Mouse (Mus musculus): Measurements from ENCODE around the gene Uvrag. TPM values are rescaled to one million over a fixed set of nuclear protein-coding genes. Genes with fewer than 3 reads are reported as not detected.

Uvrag gene
- total and polyA plus RNA-seq, 3 experiments = 15.0 to 19.5 TPM; not detected in 1

GRCm38 (mm10) chr7:99172898-99173297 is 32.0 kb upstream of the Uvrag start:
- Histone ChIP-seq H3K4me3 (ENCODE audit: control insufficient read depth in 1 of 2, insufficient read depth in 1 of 2, low read depth in 2 of 2, low read length in 2 of 2) (peak overlapping the region; percentile 7 to 14; a peak in 2 of 4 replicates), H3K9ac (ENCODE audit: control insufficient read depth, low read depth, low read length, poor library complexity, severe bottlenecking) (peak overlapping the region; percentile 16; the same call in 1 of the 2 replicates), H3K9me3 (replicated peaks; ENCODE audit: insufficient read depth, low read length) (no peaks in the 10 kb centered on the region), H3K36me3 (ENCODE audit: control insufficient read depth in 1 of 2, insufficient read depth in 2 of 2, low read length in 2 of 2) (peaks cover 0 to 8% of the 10 kb centered on the region in 2 experiments; a peak in 2 of 4 replicates), H3K27me3 (ENCODE audit: control insufficient read depth in 1 of 2, insufficient read depth in 2 of 2, low read length in 2 of 2) (no peaks in the 10 kb centered on the region), H3K79me2 (ENCODE audit: control insufficient read depth, insufficient read depth, low read length, poor library complexity) (no peaks in the 10 kb centered on the region), H3K27ac (ENCODE audit: control insufficient read depth, low read depth, low read length) (peak overlapping the region; percentile 35), H3K4me1 (ENCODE audit: control insufficient read depth in 1 of 2, insufficient read depth in 2 of 2, low read length in 2 of 2) (peaks cover 2 to 21% of the 10 kb centered on the region in 2 experiments; a peak in 3 of 4 replicates)
- DNase-seq (ENCODE audit: low read depth, low spot score) = peak; percentile 97
- TF ChIP-seq ELF1 (IDR thresholded peaks at IDR 0.05; ENCODE audit: low read depth, low read length) (peak; percentile 93), ZKSCAN1 (IDR thresholded peaks at IDR 0.05; ENCODE audit: low read depth, low read length) (no peak), POLR2A (IDR thresholded peaks at IDR 0.05; ENCODE audit: control insufficient read depth in 1 of 2, insufficient read depth in 1 of 2, low read depth in 1 of 2, low read length in 2 of 2, poor library complexity in 1 of 2) (peak in 1 of 2 experiments; percentile 49; a peak in 1 of 4 replicates), E2F4 (IDR thresholded peaks at IDR 0.05; ENCODE audit: borderline replicate concordance, low read depth, low read length) (no peak), RAD21 (IDR thresholded peaks at IDR 0.05; ENCODE audit: low read depth, low read length) (no peak), USF2 (IDR thresholded peaks at IDR 0.05; ENCODE audit: borderline replicate concordance in 1 of 2, insufficient read depth in 1 of 2, low read depth in 1 of 2, low read length in 2 of 2) (no peak), CHD2 (IDR thresholded peaks at IDR 0.05; ENCODE audit: low read length) (no peak), GATA1 (IDR thresholded peaks at IDR 0.05; ENCODE audit: low read depth, low read length) (0 out of 2 replicates have a peak, but pooled peaks have one; percentile 25), KAT2A (conservative IDR thresholded peaks at IDR 0.05; ENCODE audit: low read depth, low read length) (no peak), SIN3A (IDR thresholded peaks at IDR 0.05; ENCODE audit: low read length) (peak; percentile 55), TBP (IDR thresholded peaks at IDR 0.05; ENCODE audit: low read depth, low read length) (peak; percentile 31; the same call in 1 of the 2 replicates), RCOR1 (IDR thresholded peaks at IDR 0.05; ENCODE audit: low read depth, low read length) (peak; percentile 8; the same call in 1 of the 2 replicates), MYC (IDR thresholded peaks at IDR 0.05; ENCODE audit: low read depth, low read length) (peak; percentile 31; the same call in 1 of the 2 replicates), MAZ (IDR thresholded peaks at IDR 0.05; ENCODE audit: low read depth, low read length) (no peak), GABPA (IDR thresholded peaks at IDR 0.05; ENCODE audit: low read depth, low read length) (no peak), ZNF384 (IDR thresholded peaks at IDR 0.05; ENCODE audit: low read depth, low read length) (no peak), UBTF (IDR thresholded peaks at IDR 0.05; ENCODE audit: borderline replicate concordance, insufficient read depth, low read depth, low read length) (no peak), SMC3 (IDR thresholded peaks at IDR 0.05; ENCODE audit: low read depth, low read length) (no peak), BHLHE40 (IDR thresholded peaks at IDR 0.05; ENCODE audit: borderline replicate concordance, low read depth, low read length) (no peak), TCF12 (IDR thresholded peaks at IDR 0.05; ENCODE audit: low read depth, low read length) (peak; percentile 57; the same call in 1 of the 2 replicates), ETS1 (IDR thresholded peaks at IDR 0.05; ENCODE audit: low read depth, low read length) (peak; percentile 77), MXI1 (IDR thresholded peaks at IDR 0.05; ENCODE audit: low read depth, low read length) (0 out of 2 replicates have a peak, but pooled peaks have one; percentile 24), TAL1 (IDR thresholded peaks at IDR 0.05; ENCODE audit: low read length) (peak; percentile 62), POLR2AphosphoS2 (IDR thresholded peaks at IDR 0.05; ENCODE audit: low read length) (no peak), USF1 (IDR thresholded peaks at IDR 0.05; ENCODE audit: low read depth, low read length) (no peak), HCFC1 (IDR thresholded peaks at IDR 0.05; ENCODE audit: low read depth, low read length) (peak; percentile 64; the same call in 1 of the 2 replicates), NELFE (IDR thresholded peaks at IDR 0.05; ENCODE audit: low read depth, low read length) (peak; percentile 20; the same call in 1 of the 2 replicates), ZC3H11A (IDR thresholded peaks at IDR 0.05; ENCODE audit: low read depth, low read length) (no peak), EP300 (IDR thresholded peaks at IDR 0.05; ENCODE audit: low read depth in 1 of 2, low read length in 2 of 2) (peak; percentile 15 to 41; a peak in 3 of 4 replicates)
